Mouse (Mus musculus): Measurements from ENCODE around the gene Mast3.

DNA sequence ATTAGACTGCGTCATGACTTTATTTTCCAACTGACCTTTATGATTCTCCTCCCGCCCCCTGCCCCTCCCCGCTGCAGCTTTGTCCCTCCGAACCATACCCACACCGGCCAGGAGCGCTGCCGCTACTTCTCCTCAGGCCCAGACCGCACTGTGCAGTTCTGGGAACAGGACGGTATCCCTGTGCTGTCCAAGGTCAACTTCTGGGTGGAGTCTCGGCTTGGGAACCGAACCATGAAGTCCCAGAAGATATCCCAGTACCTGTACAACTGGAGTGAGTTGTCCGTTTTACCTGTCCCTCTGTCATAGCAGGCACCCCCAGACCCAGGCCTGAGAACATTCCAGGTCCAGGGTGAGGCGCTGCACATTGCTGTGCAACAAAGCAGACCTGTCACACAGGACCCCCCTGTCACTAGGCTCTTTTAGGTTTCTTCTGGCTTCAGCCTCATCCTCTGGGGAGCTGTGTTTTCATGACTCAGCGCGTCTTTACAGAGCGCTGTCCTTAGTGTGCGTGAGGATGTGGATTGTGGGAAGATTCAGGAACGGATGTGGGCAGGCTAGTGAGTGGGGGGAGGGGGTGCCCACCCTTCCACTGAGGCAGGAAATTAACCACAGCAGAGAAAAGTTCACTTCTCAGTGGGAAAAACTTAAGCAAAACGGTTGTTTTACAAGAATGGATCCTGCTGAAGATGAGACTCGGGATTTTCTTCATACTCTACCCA lies 6.3 kb upstream of the Mast3 start:
- TF ChIP-seq POLR2A (IDR thresholded peaks at IDR 0.05; ENCODE audit: low read depth, low read length), result no peak
- TF ChIP-seq CTCF (IDR thresholded peaks at IDR 0.05; ENCODE audit: extremely low read depth, insufficient read depth, insufficient read length, insufficient replicate concordance), result no peak

All from spleen, adult 2 months (tissue).